Mouse (Mus musculus) cerebellum, postnatal 4 days (tissue): ENCODE data around the gene Dlk1.

Experiments used
- DNase-seq, 2 experiments: peaks; one replicate each; pipeline ENCODE4 v3.0.0; 2022; ENCODE audit warnings: low spot score in 2 of 2, mixed read lengths in 1 of 2

The Dlk1 gene

DNA sequence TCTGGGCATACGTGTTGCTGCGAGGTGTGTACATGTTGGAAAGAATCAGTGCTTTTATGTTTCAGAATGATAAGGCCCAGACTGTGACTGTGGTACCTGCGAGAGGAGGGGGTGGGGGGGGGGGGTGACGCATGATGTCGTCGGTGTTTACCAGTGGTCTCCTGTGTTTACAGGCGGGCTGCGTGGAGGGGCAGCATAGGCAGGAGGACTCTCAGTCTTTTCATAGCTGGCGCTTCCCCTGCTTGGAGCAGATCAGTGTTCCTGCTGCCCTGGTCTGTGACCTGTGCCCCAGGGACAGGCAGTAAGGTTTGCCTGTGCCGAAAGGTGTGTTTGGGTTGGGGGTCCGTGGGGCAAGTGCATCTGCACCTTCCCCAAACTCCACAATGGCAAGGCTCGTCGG, at the start of gene Dlk1:
TSS of gene Dlk1 (plus strand) at position 232 of the 400 bp plus-strand sequence.
- no peak for DNase-seq

DNA sequence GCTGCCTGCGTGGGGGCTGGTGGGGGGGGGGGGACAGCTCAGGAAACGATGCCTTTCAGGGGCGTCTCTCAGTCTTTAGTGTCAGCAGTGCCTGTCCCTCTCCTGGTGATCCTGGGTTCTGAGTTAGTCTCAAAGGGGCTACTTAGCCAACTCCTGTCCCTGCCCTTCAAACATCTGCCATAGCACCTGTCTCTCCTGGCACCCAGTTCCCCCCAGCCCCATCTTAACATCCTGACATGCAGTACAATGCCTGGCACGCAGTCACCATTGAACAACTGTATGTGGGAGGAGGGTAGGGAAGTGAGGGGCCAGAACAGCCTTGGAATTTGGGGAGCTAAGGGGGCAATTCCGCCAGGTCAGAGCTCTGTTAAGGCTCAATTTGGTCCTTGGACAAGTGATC, 49.7 kb upstream of the Dlk1 start:
- DNase-seq: no peak

DNA sequence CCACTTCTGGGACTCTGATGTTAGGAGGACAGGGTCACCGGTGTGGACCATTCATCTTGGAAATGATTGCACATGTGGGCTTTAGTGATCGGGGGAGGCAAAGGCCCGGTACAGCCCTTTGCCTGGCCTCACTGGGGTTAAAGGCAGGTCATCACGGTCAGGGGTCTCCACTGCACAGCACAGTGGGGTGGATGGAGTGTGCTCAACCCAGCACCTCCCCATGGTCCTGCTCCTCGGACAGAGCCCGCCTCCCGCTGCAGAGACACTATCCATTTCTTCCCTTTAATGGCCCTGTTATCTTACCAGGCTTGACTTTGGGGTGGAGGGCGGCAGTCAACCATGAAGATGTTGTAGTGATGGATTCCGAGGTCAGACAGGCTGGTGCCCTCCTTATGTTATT, 48.9 kb upstream of the Dlk1 start:
- no peak for DNase-seq

DNA sequence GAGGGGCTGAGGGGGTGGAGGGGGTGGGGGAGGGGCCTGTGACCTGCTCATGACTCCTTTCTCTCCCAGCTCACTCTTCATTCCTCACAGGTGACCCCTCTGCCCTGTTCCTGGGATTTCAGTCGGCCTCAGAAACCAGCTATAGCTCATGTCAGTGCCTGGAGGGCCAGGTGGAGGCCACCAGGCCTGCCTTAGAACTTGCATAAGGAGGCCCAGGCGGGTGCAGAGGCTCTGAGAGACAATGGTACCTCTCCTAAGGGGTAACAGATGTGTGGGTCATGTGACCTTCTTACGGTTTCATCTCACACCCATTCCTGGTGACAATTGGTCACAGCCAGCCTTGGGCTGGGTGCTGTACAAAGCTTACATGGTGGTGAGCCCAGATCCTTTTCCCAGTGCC, 46.6 kb upstream of the Dlk1 start:
- no peak for DNase-seq

DNA sequence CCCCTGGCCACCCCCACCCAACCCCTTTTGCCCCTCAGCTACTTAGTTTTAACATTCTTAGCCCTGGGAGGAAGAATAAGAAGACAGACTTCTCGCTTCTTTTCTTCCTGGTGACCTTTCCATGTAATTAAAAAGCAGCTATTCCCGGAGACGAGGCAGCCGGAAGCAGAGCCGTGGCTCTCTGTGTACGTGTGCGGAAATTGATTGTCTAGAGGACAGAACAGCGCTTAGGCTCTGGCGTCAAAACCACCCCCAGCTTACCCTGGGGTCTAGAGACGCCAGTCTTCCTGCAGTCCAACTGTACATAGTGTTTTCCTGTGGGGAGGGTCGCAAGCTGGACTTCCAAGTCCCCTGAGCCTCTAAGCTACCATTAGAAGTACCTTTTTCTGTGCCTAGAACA, 41.9 kb upstream of the Dlk1 start:
- no peak for DNase-seq

DNA sequence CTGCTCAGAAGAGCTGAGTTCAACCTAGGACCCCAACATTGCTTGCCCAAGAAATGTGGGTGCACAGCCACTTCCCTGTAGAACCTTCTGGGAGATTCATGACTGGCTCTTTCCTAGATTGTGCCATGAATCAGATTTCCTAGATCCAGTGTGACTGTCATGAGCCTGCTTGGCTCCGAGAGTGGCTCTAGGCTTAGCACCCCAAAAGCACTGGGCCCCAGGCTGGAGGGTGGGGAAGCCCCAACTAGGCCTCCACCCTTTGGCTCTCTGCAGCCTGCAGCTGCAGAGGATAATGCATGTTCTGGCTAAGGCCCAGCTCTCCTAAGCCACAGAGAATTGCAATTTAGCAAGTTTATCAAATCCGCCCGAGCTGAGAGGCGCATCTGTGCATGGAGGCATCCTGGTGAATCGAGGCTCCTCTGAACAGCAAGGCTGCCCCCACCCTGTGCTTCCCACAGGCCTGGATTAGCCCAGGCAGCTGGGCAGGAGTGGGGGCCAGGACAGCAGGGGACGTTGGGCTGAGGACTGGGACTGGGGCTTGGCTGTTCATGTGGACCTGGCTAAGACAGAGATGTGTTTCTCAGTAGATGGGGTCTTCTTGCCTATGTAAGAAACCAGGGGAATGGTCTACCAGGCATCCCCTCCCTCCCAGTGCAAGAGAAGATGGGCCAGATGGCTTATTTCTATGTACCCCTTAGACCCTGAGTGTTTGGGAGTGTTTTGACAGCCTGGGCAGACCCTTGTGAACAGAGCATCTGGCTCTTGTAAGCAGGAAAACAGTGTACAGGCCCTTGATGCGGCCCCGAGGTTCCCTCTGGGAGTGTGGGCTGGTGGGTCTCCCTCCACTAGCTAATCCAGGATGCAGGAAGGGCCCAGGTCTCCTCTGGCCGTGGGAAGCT, 41.2 kb upstream of the Dlk1 start:
- no peak for DNase-seq

DNA sequence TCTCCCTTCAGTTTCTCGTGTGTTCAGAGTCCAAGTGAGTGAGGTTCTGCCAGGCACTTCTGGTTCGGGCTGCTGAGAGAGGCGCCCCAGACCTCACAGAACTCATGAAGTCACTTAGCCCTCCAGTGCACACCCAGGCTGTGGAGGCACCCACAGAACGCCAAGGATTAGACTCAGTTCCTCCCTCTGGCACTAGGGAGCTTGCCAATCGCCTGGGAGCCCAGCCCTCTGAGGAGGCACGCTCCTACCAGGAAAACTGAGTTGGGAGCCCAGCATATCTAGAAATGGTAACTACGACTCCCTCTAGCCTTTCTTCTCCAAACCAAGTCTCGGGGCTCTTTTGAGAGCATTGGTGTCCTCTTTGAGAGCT, 40.6 kb upstream of the Dlk1 start:
- no peak for DNase-seq

DNA sequence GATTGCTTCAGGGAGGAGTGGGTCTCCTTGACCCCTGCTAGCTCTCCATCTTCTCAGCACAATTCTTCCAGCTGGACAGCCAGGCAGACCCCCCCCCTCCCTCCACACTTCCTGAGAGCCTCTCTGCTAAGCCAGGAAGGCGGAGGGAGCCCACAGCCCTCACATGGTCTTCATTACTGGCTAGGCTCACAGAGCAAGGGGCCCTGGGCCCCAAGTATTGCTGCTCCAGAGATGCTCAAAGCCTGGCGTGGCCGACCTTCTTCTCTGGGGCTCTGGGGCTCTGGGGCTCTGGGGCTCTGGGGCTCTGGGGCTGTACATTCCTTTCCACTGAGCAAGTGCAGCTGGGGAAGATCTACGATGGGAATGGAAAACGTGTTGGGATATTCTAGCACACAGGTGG, 39.9 kb upstream of the Dlk1 start:
- no peak for DNase-seq

DNA sequence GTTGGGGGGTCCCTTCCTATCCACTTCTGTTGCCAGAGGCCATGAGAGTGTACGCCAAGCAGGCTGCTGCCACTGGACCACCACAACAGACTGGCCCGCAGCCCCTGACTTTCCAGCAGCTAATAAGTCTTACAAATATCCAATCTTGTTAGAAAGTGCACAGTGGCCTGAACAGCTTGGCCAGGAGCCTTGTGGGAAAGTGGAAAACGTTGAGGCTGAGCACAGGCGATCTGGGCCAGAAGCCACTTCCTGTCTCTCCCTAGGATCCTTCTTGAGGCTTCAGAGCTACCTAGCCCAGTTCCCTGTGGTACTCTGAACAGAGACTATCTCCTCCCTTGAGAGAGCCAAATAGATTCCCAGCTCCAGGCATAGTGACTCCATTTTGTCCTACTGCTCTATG, 39.3 kb upstream of the Dlk1 start:
- DNase-seq: no peak

DNA sequence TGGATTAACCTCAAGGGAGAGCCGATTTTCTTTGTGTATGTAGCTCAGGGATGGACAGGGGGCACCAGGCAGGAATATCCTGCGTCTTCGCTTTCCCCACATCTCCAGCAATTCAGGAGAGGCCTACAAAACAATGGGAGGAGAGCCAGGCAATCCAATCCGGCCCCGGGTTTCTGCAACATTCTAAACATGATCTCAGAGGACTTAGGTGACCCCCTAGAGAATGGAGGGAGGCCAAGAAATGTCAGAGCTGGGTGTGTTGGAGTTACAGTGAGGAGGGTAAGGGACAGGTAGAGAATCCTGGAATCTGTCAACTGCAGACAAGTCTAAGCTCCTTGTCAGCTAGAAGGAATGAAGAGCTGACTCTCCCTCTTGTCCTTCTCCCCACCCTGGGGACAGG, 35.9 kb upstream of the Dlk1 start:
- no peak for DNase-seq

DNA sequence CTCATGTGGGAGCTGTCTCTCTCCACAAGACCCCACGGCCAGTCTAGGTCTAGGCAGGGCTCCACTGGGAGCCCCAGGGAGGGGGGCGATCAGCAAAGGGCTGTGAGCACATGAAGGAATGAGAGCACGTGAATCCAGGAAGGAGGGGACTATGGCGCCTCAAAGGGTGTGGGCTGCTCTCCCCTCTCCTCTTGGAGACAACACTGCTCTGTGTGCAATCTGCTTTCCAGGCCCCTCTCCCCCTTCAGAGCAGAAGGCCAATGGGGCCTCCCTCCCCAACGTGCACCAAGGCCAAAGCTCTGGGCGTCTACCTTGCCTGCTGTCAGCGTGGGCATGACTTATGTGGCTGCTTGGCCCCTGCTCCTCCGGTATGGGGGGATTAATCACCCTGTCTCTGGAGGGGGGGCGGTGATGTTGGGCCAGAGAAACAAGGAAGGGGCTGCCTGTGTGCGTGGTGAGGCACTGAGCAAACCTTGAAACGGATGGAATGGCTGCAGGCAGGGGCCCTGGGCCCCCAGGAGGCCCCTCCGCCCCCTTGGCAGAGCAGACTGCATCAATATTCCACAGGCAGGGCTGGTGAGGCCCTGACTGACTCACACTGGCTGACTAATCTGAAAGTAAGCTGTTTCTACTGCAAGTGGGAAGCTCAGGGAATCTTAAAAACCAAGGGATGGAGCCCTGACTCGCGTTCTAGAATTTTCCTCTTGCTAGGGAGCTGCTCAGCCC, 35.0 kb upstream of the Dlk1 start:
- DNase-seq: no peak

DNA sequence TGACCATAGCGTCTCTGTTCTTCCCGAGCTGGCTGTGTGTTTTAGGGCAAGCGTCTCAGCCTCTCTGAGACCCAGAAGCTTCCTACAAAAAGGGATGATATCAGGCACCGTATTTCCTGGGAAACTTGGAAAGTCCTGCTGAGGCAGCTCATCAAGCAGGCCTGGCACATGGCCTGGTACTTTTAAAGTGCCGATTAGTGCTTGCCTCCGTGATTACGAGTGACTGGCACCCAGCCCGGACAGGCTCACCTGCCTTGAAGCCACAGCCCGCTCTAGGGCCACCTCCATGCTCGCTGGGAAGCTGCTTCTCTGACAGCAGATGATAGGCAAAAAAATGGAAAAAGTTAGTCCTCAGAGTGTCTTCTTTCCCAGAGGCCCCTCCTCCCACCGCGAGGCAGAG, 32.6 kb upstream of the Dlk1 start:
- DNase-seq: no peak

DNA sequence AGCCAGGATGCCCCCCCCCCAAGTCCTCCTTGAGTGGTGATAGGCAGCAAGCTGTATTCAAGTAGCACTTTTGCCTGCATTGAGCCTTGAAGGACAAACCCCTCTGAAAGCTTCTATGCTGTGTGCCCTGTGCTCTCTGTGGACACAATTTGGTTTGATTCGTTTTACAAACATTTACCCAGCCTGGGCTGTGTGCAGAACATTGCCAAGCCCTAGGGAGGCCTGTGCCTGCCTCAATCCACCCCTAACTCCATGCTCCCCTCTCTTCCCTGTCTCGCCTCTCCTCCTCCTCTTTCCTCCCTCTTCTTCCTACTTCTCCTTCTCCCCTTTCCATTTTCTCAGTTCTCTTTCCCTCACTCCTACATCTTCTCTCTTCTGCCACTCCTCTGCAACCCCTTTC, 29.5 kb upstream of the Dlk1 start:
- no peak for DNase-seq

DNA sequence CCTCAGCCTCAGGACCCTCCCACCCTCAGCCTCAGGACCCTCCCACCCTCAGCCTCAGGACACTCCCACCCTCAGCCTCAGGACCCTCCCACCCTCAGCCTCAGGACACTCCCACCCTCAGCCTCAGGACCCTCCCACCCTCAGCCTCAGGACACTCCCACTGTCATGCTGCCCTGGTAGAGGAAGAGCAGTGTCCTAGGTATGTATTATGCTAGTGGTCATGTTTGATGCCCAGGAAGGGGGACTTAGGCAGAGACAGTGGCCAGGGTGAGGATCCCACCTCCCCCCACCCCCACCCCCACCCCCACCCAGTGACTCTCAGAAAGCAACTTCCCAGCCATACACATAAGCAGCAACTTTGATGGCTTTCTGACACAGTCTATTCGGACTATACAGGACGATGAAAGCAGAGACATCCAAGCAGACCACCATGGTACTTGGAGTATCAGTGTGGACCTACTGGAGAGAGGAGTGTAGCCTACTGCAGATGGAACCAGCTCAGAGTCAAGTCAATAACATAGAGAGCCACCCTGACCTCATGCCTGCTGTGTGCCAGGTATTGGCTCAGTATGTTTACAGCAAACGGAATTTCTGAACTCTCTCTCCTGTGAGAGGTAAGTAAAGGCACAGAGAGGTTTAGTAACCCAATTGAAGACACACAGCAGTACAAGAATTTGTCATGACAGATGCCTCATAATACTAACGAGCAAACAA, 28.8 kb upstream of the Dlk1 start:
- no peak for DNase-seq

DNA sequence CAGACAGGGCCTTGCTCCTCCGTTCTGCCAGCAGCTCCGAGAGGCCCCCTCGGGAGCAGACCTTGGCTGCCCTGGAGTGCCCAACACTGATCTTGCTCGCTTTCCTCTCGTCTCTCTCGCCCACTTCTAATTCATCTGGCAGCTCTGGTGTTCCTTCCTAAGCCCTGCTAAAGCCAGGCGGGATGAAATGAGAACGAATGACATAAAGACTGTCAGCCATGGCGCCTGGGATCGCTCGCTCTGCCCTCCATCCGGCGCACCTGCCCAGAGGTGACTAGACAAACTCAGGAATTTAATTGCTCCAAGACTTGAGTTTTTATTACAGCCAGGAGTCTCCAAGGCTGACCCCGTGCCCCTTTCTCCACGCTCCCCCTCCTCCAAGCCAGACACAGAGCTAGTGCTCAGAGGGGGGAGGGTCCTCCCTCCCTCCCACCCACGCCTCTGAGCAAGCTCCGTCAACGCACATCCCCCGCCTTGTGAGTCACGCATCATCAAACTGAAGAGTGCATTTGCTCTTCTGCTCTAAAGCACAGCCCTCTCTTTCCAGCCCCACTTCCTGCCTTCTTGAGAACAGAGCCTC, 27.8 kb upstream of the Dlk1 start:
- no peak for DNase-seq

DNA sequence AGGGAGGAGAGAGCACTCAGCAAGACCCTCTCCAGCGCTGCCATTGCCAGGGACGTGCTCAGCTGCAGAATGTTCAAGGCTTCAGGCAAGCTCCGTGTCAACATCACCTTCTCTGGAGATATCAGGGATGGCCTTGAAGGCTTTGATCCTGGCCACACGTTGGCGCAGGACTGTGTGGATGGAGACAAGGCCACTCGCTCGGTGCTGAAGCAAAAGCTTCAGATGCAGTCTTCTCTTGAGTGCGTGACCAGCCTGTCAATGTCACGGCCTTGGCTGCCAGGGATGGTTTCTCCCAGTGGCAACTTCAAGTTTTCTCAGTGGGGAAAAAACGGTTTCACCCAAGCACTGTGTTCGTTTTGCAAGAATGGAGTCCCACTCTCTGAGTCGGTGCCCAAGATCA, 26.6 kb upstream of the Dlk1 start:
- no peak for DNase-seq

DNA sequence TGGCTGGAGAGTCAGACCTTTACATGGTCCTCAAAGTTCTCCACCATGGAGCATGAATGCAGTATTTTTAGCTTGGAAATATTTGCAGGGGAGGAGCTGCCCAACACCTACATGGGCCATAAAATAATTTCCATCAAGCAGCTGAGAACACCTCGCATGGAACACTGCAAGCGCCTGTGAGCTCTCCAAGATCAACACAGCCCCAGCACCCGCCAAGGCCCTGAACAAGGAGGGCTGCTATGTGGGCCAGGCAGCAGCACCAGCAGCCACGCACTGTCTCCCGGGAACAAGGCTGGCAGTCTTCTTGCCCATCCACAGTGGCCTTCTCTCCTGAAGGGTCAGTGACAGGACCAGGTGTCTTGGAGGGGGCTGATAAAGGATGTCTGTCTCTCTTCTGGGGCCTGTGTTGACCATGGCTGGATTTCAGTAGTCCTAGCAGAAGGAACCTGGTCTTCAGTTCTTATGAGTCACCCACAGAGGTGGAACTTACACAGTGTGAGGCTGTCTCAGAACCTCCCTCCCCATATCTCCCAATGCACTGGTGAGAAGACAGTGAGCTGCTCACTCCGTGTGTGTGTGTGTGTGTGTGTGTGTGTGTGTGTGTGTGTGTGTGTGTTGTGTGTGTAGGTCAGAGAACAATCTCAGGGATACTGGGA, 20.0 kb upstream of the Dlk1 start:
- no peak for DNase-seq

DNA sequence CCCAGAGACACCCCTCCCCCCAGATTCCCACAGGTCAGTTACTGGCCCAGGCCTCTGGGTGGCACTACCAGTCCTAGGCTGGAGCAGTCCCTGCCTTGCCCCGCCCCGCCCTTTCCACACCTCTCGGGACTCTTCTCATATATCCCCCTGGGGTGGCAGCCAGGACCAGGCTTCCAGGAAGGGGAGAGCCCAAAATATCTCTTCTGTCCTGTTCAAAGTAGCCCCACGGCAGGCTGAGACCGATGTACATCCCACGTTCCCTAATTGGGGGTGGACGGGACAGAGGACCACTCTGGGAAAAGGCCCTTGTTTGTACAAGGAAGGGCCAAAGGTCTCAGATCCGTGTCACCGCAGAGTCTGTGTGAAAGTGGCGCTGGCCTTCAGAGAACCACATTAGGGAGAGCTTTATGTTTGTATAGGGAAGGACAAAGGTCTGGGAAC, 16.2 kb upstream of the Dlk1 start:
- DNase-seq: no peak

DNA sequence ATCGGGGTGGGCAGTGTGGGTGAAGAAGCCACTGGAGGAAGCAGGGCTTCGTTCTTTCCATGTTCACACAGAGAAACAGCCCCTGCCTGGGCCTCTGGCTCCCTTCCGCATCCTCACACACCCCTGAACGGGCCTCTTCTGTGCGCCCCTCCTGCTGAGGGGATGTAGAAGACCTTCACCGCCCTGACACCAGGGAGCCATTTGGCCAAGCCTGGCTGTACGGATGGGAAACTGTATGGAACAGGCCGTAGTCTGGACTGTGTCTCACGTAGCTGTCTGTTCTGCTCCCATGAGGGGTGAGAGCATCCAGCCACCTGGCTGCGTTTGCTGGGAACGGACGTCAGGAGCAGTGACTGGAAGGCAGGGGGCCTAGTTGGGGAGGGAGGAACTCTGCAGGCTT, 15.8 kb upstream of the Dlk1 start:
- DNase-seq: no peak

DNA sequence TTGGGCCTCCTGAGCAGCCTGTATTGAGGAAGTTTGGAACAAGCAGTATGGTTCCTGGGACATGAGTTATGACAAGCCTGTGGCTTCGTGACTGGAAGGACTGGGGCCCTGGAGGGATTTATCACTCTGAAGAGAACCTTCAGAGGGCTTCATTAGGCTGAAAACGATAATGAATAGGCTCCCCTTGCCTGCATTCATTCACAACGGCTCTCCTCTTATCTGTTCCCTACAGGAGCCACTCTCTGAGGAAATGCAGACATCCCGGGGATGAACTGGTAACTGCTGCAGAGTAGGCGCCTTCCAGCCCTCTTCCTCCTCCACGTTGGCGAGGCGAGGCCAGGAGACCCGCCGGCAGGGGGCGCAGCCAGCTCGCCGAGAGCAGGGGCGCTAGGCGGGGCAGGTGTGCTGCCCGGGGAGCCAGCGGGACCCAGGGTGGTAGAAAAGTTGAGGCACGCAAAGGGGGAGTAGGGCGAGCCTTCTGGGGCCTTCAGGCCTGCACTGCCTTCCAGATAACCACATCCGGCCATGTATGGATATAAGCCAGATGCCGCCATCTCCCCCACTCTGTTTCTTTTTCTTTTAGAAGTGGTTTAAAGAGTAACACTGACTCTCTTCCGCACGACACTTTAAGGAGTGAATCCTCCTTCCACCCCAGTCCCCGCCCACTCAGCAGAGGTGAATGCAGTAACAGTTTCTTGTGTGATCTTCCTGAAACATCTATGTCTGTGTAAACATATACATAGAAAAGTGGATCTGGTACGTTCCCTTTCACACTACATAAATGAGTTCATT, 14.9 kb upstream of the Dlk1 start:
- DNase-seq: peak in 1 of 2 experiments; percentile 66

DNA sequence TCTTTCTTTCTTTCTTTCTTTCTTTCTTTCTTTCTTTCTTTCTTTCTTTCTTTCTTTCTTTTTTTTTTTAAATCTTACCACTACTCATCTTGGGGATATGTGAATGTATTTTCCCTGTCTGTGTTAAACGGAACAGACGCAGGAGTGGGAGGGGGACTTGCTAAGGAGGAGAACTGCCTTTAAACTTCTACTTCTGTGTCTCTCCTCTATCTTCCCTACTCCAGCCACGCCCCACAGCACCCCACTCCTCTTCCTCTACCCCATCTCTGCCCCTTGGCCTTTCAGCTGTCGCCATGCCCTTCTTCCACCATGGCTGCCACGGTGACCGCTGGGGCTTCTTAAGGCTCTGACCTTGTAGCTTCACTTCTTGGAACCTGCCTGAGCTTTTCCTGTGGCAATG, 14.2 kb upstream of the Dlk1 start:
- no peak for DNase-seq
